Mouse (Mus musculus) C2C12 (cell line): ENCODE data around the gene Txn1. TPM values are rescaled to one million over a fixed set of nuclear protein-coding genes. Genes with fewer than 3 reads are reported as not detected.
A peak's percentile ranks its signal among the peaks of the same experiment; 100 is the strongest.

Experiments
- H3K27me3 ChIP-seq: one replicate; pipeline ENCODE4 v1.6.1; 2011; ENCODE audit not compliant: control insufficient read depth, insufficient read depth, insufficient read length
- H3K36me3 ChIP-seq: one replicate; pipeline ENCODE4 v1.6.1; 2011; ENCODE audit not compliant: control insufficient read depth, insufficient read depth
- H3K4me3 ChIP-seq: one replicate; pipeline ENCODE4 v1.5.1; 2011; ENCODE audit warnings: mild to moderate bottlenecking, control low read depth; ENCODE audit not compliant: poor library complexity, insufficient read depth, severe bottlenecking
- H3K79me2 ChIP-seq: one replicate; pipeline ENCODE4 v1.6.1; 2011; ENCODE audit not compliant: control insufficient read depth, insufficient read depth
- H3K79me3 ChIP-seq: one replicate; pipeline ENCODE4 v1.6.1; 2011; ENCODE audit warnings: low read depth, control low read depth
- H3ac ChIP-seq: one replicate; pipeline ENCODE3; 2011; ENCODE audit warnings: low read depth; ENCODE audit not compliant: control insufficient read depth, insufficient read length
- CEBPB ChIP-seq: IDR thresholded peaks from one replicate; pipeline ENCODE4 v1.6.1; 2011; ENCODE audit warnings: low read depth, mild to moderate bottlenecking, control low read depth, moderate library complexity
- CTCF ChIP-seq: IDR thresholded peaks from one replicate; pipeline ENCODE4 v1.5.1; 2011; ENCODE audit not compliant: control insufficient read depth, insufficient read depth, insufficient read length
- FOSL1 ChIP-seq: IDR thresholded peaks from one replicate; pipeline ENCODE4 v1.8.0; 2011; ENCODE audit warnings: mild to moderate bottlenecking, low read length; ENCODE audit not compliant: poor library complexity, insufficient read depth, severe bottlenecking
- MAX ChIP-seq: IDR thresholded peaks from one replicate; pipeline ENCODE4 v1.6.1; 2011; ENCODE audit warnings: mild to moderate bottlenecking, control low read depth
- MYOD1 ChIP-seq: IDR thresholded peaks from one replicate; pipeline ENCODE4 v1.6.1; 2011; ENCODE audit warnings: low read depth; ENCODE audit not compliant: control insufficient read depth, insufficient read length
- MYOG ChIP-seq: IDR thresholded peaks from one replicate; pipeline ENCODE4 v1.6.1; 2011; ENCODE audit not compliant: control insufficient read depth, insufficient read length; ENCODE audit errors: extremely low read depth
- USF1 ChIP-seq: IDR thresholded peaks from one replicate; pipeline ENCODE4 v1.6.1; 2011; ENCODE audit warnings: low read depth, mild to moderate bottlenecking, control low read depth, moderate library complexity
- polyA plus RNA-seq: library from polyadenylated mRNA; unstranded; fragments of >200 nt; fragmentation: generic; extraction: Trizol; gene quantifications from one replicate; pipeline ENCODE4 v1.2.1, GENCODE M21; 2012; ENCODE audit warnings: missing spikeins

The Txn1 gene
- polyA plus RNA-seq, 1 experiment, result 623 TPM

DNA sequence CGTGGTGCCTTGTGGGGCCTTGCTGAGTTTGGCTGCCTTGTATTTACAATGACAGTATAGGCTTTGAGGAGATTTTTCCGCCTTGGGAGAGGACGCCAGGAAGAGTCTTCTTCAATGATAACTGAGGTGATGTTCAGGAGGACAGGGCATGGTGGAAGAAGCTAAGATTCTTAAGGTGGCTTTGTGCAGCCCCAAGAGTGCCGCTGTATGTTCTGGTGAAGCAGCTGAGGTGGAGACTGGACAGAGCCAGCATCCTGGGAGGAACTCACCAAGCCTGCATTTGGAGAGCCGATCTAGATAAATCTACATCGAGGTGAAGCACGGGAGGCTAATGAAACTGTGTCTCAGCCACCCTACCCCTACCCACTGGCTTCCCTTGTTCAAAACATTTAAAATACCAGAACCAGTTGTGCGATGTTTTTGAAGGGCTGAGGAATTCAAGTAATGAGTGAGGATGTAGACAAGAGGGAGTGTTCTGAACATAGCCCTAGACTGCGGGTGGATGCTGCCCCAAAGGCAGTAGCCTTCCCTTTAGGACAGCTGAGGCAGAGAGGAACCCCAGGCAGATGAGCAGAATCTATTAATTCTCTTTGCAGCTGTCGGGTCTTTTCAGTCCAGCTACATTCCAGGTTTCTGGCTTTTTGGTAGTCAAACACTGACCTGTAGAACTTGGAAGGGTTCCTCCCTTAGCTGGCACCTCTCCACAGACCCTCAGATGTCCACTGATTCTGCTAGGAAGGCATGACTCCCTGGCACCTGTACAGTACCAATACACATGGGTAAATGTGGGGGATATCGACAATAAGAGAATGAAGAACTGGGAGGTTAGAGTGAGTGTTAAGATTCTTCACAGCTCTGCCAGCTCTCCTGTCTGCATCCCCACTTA lies 1.2 kb upstream of the Txn1 start:
- Histone ChIP-seq H3ac (peak overlapping the region; percentile 80), H3K36me3 (peaks cover 22% of the 10 kb centered on the region), H3K4me3 (peak overlapping the region; percentile 26), H3K79me2 (peaks cover 37% of the 10 kb centered on the region), H3K79me3 (peaks cover 34% of the 10 kb centered on the region), H3K27me3 (no peaks in the 10 kb centered on the region)
- no peak for TF ChIP-seq CTCF
- TF ChIP-seq MYOD1, result peak; percentile 13
- TF ChIP-seq FOSL1, result no peak
- no peak for TF ChIP-seq MAX
- TF ChIP-seq CEBPB, result no peak
- no peak for TF ChIP-seq USF1
- no peak for TF ChIP-seq MYOG

DNA sequence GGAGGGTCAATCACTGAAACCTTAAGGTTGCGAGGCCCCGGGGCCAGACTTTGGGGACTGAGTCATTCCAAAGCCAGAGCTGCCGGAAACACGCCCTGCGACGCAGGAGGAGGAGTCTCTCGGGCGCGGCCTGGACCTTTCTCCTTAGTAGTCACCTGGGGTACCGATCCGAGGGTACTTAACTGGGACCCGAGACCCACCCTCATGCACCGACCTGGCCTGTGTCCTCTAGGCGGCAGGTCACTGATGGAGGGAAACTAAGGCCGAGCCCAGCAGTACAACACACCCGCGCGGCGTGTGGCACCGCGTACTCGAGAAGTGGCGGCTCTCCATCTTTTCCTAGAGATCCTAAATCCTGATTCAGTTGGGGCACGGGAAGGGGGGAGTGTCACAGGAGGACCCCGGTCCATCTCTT lies 660 bp downstream of the Txn1 start:
- TF ChIP-seq MYOD1 (no peak), MAX (no peak), FOSL1 (no peak), CTCF (no peak), MYOG (no peak), CEBPB (no peak), USF1 (no peak)
- Histone ChIP-seq H3K79me2 (peaks cover 56% of the 10 kb centered on the region), H3K4me3 (peak overlapping the region; percentile 82), H3K36me3 (peaks cover 41% of the 10 kb centered on the region), H3K27me3 (no peaks in the 10 kb centered on the region), H3K79me3 (peaks cover 52% of the 10 kb centered on the region), H3ac (peak overlapping the region; percentile 87)

DNA sequence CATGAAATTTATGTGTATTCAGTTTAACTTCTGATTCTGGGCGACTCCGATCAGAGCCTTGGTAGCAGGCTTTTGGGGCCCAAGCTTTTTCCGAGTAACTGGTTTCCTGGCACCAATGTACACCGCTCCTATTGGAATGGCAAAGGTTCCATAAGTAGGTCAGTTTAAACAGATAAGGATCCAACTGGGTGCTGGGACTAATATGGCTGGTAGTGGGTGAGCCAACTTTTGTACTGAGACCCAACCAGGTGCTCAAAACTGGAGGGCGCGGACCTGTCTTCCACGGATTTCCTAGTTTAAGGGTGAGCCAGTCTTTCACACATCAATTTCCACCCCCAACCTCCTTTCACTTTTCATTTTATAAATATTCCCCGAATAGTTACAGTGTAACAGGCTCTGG lies 1.2 kb downstream of the Txn1 start:
- Histone ChIP-seq H3K79me2 (peaks cover 61% of the 10 kb centered on the region), H3K4me3 (peak overlapping the region; percentile 82), H3K36me3 (peaks cover 47% of the 10 kb centered on the region), H3ac (peak overlapping the region; percentile 52), H3K79me3 (peaks cover 56% of the 10 kb centered on the region), H3K27me3 (no peaks in the 10 kb centered on the region)
- TF ChIP-seq USF1 (no peak), MYOG (no peak), CEBPB (no peak), MYOD1 (no peak), FOSL1 (no peak), MAX (no peak), CTCF (no peak)

GRCm38 (mm10) chr4:57954580-57954979 lies 1.6 kb downstream of the Txn1 start:
- H3ac ChIP-seq, result no peak overlapping the region
- H3K4me3 ChIP-seq, result peak overlapping the region; percentile 82
- no peaks in the 10 kb centered on the region for H3K27me3 ChIP-seq
- peaks cover 60% of the 10 kb centered on the region for H3K79me3 ChIP-seq
- H3K36me3 ChIP-seq, result peaks cover 51% of the 10 kb centered on the region
- no peak for TF ChIP-seq FOSL1
- H3K79me2 ChIP-seq, result peaks cover 66% of the 10 kb centered on the region

DNA sequence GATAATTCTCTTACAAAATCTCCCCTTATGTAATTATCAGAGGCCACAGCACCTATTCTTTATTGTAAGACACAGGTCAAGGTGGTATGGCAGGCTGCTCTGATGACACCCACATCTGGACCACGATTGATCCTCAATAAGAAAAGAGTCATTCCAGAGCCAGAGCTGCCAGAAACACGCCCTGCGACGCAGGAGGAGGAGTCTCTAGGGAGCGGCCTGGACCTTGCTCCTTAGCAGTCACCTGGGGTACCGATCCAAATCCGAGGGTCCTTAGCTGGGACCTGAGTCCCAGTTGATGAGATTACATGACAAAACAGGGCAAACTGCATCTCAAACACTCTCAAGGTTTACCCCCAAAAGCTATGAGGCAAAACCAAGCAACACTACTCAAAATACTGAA lies 2.4 kb downstream of the Txn1 start:
- Histone ChIP-seq H3K79me2 (peaks cover 73% of the 10 kb centered on the region), H3K36me3 (peaks cover 59% of the 10 kb centered on the region), H3K27me3 (no peaks in the 10 kb centered on the region), H3K79me3 (peaks cover 67% of the 10 kb centered on the region), H3ac (no peak overlapping the region), H3K4me3 (peak overlapping the region; percentile 82)
- TF ChIP-seq MYOG, result no peak
- no peak for TF ChIP-seq FOSL1
- TF ChIP-seq MAX, result no peak

DNA sequence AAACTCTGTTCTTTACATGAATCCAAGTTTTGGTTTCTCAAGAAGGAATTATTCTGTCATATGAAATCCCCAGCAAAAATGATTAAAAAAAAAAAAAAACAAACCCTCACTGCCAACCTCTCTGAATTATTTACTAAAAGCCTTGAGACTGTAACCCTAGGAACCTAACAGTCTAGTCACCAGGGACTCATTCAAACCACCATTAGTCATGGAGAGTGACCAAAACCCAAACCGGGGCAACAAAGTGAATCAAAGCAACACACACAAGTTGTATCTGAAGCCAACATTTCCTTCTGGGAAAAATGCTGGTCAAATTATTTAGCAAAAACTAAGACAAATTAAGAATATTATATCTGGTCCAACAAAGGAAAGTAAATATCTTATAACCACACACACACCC lies 3.3 kb downstream of the Txn1 start:
- no peak overlapping the region for H3K4me3 ChIP-seq
- H3K36me3 ChIP-seq, result peaks cover 68% of the 10 kb centered on the region
- no peaks in the 10 kb centered on the region for H3K27me3 ChIP-seq
- TF ChIP-seq MYOD1 (no peak), CEBPB (no peak), USF1 (no peak), MYOG (no peak), CTCF (no peak), FOSL1 (no peak), MAX (no peak)
- peaks cover 82% of the 10 kb centered on the region for H3K79me2 ChIP-seq
- H3ac ChIP-seq, result no peak overlapping the region
- H3K79me3 ChIP-seq, result peaks cover 73% of the 10 kb centered on the region
